Mouse (Mus musculus) adrenal gland (tissue): ENCODE measurements at regions not wholly inside any gene's neighbourhood (a gene's known extent, or its start where the extent isn't known, plus 50 kb on each side); places are given as distances from the start of the nearest gene placed in this dataset.

Experiments
- intact Hi-C: fragments of 180-260 bp; cut with DNase I; formaldehyde crosslinking; loops from one replicate; pipeline ENCODE4 v1.15.1; 2025

- intact Hi-C loops, result no loop called here
Measured at GRCm38 (mm10) chr5:64601832-64602231, 201.4 kb upstream of the Klf3 start.

GRCm38 (mm10) chr5:64602356-64602936 is 200.7 kb upstream of the Klf3 start:
- intact Hi-C loops, result no loop called here

GRCm38 (mm10) chr5:64602996-64603755 is 200.0 kb upstream of the Klf3 start:
- intact Hi-C loops, result no loop called here

GRCm38 (mm10) chr5:64605171-64605570 is 198.0 kb upstream of the Klf3 start:
- intact Hi-C loops, result no loop called here

- intact Hi-C loops, result no loop called here
Measured at GRCm38 (mm10) chr5:64605991-64606390, 197.2 kb upstream of the Klf3 start.

- intact Hi-C loops, result no loop called here
Measured at GRCm38 (mm10) chr5:64609378-64610087, 193.7 kb upstream of the Klf3 start.

- intact Hi-C loops, result no loop called here
Measured at GRCm38 (mm10) chr5:64610146-64610545, 193.0 kb upstream of the Klf3 start.

- intact Hi-C loops, result no loop called here
Measured at GRCm38 (mm10) chr5:64610562-64611405, 192.4 kb upstream of the Klf3 start.

- intact Hi-C loops, result no loop called here
Measured at GRCm38 (mm10) chr5:64612017-64612416, 191.2 kb upstream of the Klf3 start.

GRCm38 (mm10) chr5:64613696-64614095 is 189.5 kb upstream of the Klf3 start:
- intact Hi-C loops, result no loop called here

GRCm38 (mm10) chr5:64618126-64618525 is 185.1 kb upstream of the Klf3 start:
- intact Hi-C loops, result no loop called here

- intact Hi-C loops, result no loop called here
Measured at GRCm38 (mm10) chr5:64619752-64620151, 183.4 kb upstream of the Klf3 start.

- intact Hi-C loops, result no loop called here
Measured at GRCm38 (mm10) chr5:64620726-64621125, 182.5 kb upstream of the Klf3 start.

GRCm38 (mm10) chr5:64621386-64621785 is 181.8 kb upstream of the Klf3 start:
- intact Hi-C loops, result no loop called here

- intact Hi-C loops, result no loop called here
Measured at GRCm38 (mm10) chr5:64623653-64624052, 179.5 kb upstream of the Klf3 start.

- intact Hi-C loops, result no loop called here
Measured at GRCm38 (mm10) chr5:64624205-64624604, 179.0 kb upstream of the Klf3 start.

- intact Hi-C loops, result no loop called here
Measured at GRCm38 (mm10) chr5:64625421-64625820, 177.8 kb upstream of the Klf3 start.

GRCm38 (mm10) chr5:64625841-64626298 is 177.3 kb upstream of the Klf3 start:
- intact Hi-C loops, result no loop called here

- intact Hi-C loops, result no loop called here
Measured at GRCm38 (mm10) chr5:64626351-64626750, 176.8 kb upstream of the Klf3 start.

GRCm38 (mm10) chr5:64630582-64630981 is 172.6 kb upstream of the Klf3 start:
- intact Hi-C loops, result no loop called here

GRCm38 (mm10) chr5:64632171-64632570 is 171.0 kb upstream of the Klf3 start:
- intact Hi-C loops, result no loop called here
